Mouse (Mus musculus) lung, embryonic 14.5 days (tissue): Measurements from ENCODE around the gene Trappc10. TPM values are rescaled to one million over a fixed set of nuclear protein-coding genes. Genes with fewer than 3 reads are reported as not detected.

Experiments
- ATAC-seq: fragments of 200-750 bp; cut with Nextera tagmentation; 2 replicates; pipeline ENCODE4 v1.8.0; 2017; ENCODE audit warnings: mild to moderate bottlenecking, moderate TSS enrichment, moderate library complexity; ENCODE audit not compliant: insufficient read depth
- DNase-seq: peaks from one replicate; pipeline ENCODE4 v3.0.0-alpha.2; 2015
- H3K27ac ChIP-seq: fragments of 300-500 bp; sonication (generic); 2 replicates; pipeline ENCODE4 v1.5.1; 2014; ENCODE audit warnings: low read depth, mild to moderate bottlenecking, moderate library complexity
- H3K27me3 ChIP-seq: fragments of 300-500 bp; sonication (generic); 2 replicates; pipeline ENCODE4 v1.6.1; 2014; ENCODE audit warnings: low read length, control low read depth; ENCODE audit not compliant: insufficient read depth
- H3K36me3 ChIP-seq: fragments of 300-500 bp; sonication (generic); 2 replicates; pipeline ENCODE4 v1.6.1; 2014; ENCODE audit warnings: control low read depth; ENCODE audit not compliant: insufficient read depth
- H3K4me1 ChIP-seq: fragments of 300-500 bp; sonication (generic); 2 replicates; pipeline ENCODE4 v1.6.1; 2014; ENCODE audit warnings: antibody characterized with exemption, control low read depth; ENCODE audit not compliant: insufficient read depth
- H3K4me2 ChIP-seq: fragments of 300-500 bp; sonication (generic); 2 replicates; pipeline ENCODE4 v1.6.1; 2014; ENCODE audit warnings: mild to moderate bottlenecking
- H3K4me3 ChIP-seq: fragments of 300-500 bp; sonication (generic); 2 replicates; pipeline ENCODE4 v1.5.1; 2014; ENCODE audit warnings: low read depth, low read length
- H3K9ac ChIP-seq: fragments of 300-500 bp; sonication (generic); 2 replicates; pipeline ENCODE4 v1.6.1; 2014
- H3K9me3 ChIP-seq: fragments of 300-500 bp; sonication (generic); 2 replicates; pipeline ENCODE4 v1.6.1; 2016; ENCODE audit warnings: low read depth, low read length, control low read depth
- CTCF ChIP-seq: IDR thresholded peaks from 2 replicates; pipeline ENCODE4 v1.5.1; 2016; ENCODE audit warnings: antibody characterized with exemption, low read depth
- WGBS: fragments of 180-500 bp; shearing (Covaris S2); extraction: QIAGEN DNeasy Blood & Tissue Kit; methylation state at CpG from one replicate; pipeline ENCODE4 v1.1.7; 2014; 5-methylcytosine and 5-hydroxymethylcytosine counted together
- polyA plus RNA-seq: library from polyadenylated mRNA; unstranded; fragments of >200 nt; fragmentation: Nextera tagmentation; extraction: Ambion mirVana; gene quantifications from 2 replicates; pipeline ENCODE4 v1.2.1, GENCODE M21; 2014

Gene Trappc10
- polyA plus RNA-seq, 1 experiment from 2014 or later, result 18.0 TPM

- peak within 1 kb of the TSS; percentile 86 for H3K4me3 ChIP-seq
- peaks cover 73% of the 10 kb centered on the region for H3K36me3 ChIP-seq
- peak within 1 kb of the TSS; percentile 61 for H3K27ac ChIP-seq
- no peaks in the 10 kb centered on the region for H3K9me3 ChIP-seq
- H3K4me1 ChIP-seq, result peaks cover 6% of the 10 kb centered on the region; the same call in 1 of the 2 replicates
- 1% methylated on average over 50 of the region's 50 CpGs for WGBS
- 0 out of 2 replicates have a peak, but pooled peaks have one; percentile 12 for TF ChIP-seq CTCF
- ATAC-seq (peak; percentile 96), DNase-seq (peak; percentile 99)
- peak within 1 kb of the TSS; percentile 83 for H3K4me2 ChIP-seq
- H3K27me3 ChIP-seq, result no peaks in the 10 kb centered on the region
- peak within 1 kb of the TSS; percentile 77 for H3K9ac ChIP-seq
These were observed 75.0 kb downstream of the Trappc10 start, which contains the start of gene D10Jhu81e for GRCm38 (mm10) chr10:78169281-78170042. Gene D10Jhu81e (minus strand): TSS chr10:78169782.

DNA sequence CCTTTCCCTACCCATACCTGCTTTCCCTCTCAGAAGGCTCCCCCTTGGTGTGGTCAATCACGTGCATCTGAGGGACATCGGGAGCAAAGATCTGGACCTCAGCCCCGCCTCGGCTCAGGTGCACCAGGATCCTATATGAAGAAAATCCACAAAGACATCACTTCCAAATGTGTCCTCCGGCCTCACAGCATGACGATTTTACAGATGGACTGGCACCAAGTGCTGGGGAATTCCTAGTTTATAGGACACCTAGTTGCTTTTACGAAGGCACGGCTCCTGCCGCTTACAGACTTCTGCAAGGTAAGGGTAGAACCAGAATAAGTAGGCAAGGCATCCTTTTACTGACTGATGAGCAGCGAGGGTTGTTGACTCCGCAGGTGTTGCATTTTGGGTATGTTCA is 75.6 kb downstream of the Trappc10 start:
- H3K4me1 ChIP-seq, result peaks cover 6% of the 10 kb centered on the region; the same call in 1 of the 2 replicates
- no peak overlapping the region for H3K27ac ChIP-seq
- TF ChIP-seq CTCF, result no peak
- peaks cover 72% of the 10 kb centered on the region for H3K36me3 ChIP-seq
- H3K4me2 ChIP-seq, result peak overlapping the region; percentile 83
- no peaks in the 10 kb centered on the region for H3K27me3 ChIP-seq
- H3K4me3 ChIP-seq, result peak overlapping the region; percentile 86
- WGBS, result 82% methylated on average over 11 of the region's 11 CpGs
- ATAC-seq (no peak), DNase-seq (no peak)
- no peaks in the 10 kb centered on the region for H3K9me3 ChIP-seq
- peak overlapping the region; percentile 77 for H3K9ac ChIP-seq

DNA sequence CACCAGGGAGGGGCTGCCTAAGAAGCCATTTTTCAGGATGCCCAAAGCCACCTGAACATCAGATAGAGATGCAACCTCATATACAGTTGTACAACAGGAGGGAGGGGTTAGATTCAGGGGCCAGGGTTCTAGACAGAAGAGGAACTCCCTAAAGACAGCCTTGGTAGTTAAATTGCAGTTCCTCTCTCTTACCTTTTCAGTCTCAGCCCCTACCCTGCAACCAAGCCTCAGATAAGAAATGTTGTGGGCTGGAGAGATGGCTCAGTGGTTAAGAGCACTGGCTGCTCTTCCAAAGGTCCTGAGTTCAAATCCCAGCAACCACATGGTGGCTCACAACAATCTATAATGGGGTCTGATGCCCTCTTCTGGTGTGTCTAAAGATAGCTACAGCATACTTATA is 76.7 kb downstream of the Trappc10 start:
- peaks cover 6% of the 10 kb centered on the region; the same call in 1 of the 2 replicates for H3K4me1 ChIP-seq
- no peak for TF ChIP-seq CTCF
- no peak overlapping the region for H3K4me3 ChIP-seq
- H3K36me3 ChIP-seq, result peaks cover 72% of the 10 kb centered on the region
- ATAC-seq, result no peak
- H3K27me3 ChIP-seq, result no peaks in the 10 kb centered on the region
- no peak for DNase-seq
- no peak overlapping the region for H3K4me2 ChIP-seq
- H3K27ac ChIP-seq, result no peak overlapping the region
- H3K9me3 ChIP-seq, result no peaks in the 10 kb centered on the region
- no peak overlapping the region; the same call in 1 of the 2 replicates for H3K9ac ChIP-seq

GRCm38 (mm10) chr10:78167333-78167732 is 77.1 kb downstream of the Trappc10 start:
- Histone ChIP-seq H3K9ac (no peak overlapping the region; the same call in 1 of the 2 replicates), H3K4me2 (no peak overlapping the region), H3K4me3 (no peak overlapping the region), H3K36me3 (peaks cover 72% of the 10 kb centered on the region), H3K27ac (no peak overlapping the region), H3K9me3 (no peaks in the 10 kb centered on the region), H3K27me3 (no peaks in the 10 kb centered on the region), H3K4me1 (peaks cover 6% of the 10 kb centered on the region; the same call in 1 of the 2 replicates)
- TF ChIP-seq CTCF, result no peak
- DNase-seq, result no peak
- ATAC-seq, result no peak
- 88% methylated on average over 7 of the region's 7 CpGs for whole genome bisulfite sequencing

DNA sequence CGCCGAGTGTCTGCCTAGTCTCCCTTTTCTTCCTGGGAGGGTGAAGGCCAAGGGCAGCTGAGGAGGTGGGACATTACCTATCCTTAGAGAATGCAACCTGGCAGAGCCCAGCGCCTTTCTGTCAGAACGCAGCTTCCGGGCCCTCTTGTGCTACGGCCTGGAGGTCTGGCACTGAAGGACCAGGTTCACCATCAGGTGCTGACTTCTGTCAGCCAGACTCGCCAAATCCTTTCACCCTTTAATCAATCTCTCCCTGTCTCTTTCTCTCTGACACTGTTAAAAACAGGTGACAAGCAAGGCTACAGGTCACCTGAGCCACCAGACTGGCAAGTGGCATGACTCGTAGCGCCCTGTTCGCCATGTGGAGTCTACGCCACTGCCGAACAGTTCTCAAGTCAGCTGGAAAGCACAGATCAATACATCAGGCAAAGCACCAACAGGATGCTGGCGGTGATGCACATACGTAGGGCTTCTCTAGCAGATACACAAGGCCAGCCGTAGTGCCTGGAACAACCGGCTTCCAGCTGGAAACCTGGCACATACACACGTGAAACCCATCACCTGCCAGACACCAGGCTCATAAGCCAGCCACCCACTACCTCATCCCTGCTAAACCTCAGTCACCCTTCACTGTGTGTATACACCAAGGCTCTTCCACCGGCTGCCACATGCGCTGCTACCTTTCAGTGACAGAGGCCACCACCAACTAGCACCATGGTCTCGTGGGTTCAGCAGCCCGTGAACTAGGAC is 79.0 kb downstream of the Trappc10 start:
- no peaks in the 10 kb centered on the region for H3K9me3 ChIP-seq
- peaks cover 6% of the 10 kb centered on the region; the same call in 1 of the 2 replicates for H3K4me1 ChIP-seq
- DNase-seq (no peak), ATAC-seq (no peak)
- no peak overlapping the region for H3K27ac ChIP-seq
- TF ChIP-seq CTCF, result no peak
- H3K36me3 ChIP-seq, result peaks cover 61% of the 10 kb centered on the region
- no peak overlapping the region for H3K4me2 ChIP-seq
- no peak overlapping the region for H3K4me3 ChIP-seq
- H3K27me3 ChIP-seq, result no peaks in the 10 kb centered on the region
- WGBS, result 91% methylated on average over 21 of the region's 21 CpGs
- no peak overlapping the region for H3K9ac ChIP-seq

- DNase-seq (no peak), ATAC-seq (no peak)
- H3K27ac ChIP-seq, result no peak overlapping the region
- peaks cover 8% of the 10 kb centered on the region; the same call in 1 of the 2 replicates for H3K4me1 ChIP-seq
- no peak overlapping the region for H3K4me3 ChIP-seq
- peaks cover 61% of the 10 kb centered on the region for H3K36me3 ChIP-seq
- no peaks in the 10 kb centered on the region for H3K9me3 ChIP-seq
- H3K9ac ChIP-seq, result no peak overlapping the region
- WGBS, result 87% methylated on average over 12 of the region's 12 CpGs
- no peak overlapping the region for H3K4me2 ChIP-seq
- no peaks in the 10 kb centered on the region for H3K27me3 ChIP-seq
- no peak for TF ChIP-seq CTCF
These were observed 79.7 kb downstream of the Trappc10 start for GRCm38 (mm10) chr10:78164786-78165185.

DNA sequence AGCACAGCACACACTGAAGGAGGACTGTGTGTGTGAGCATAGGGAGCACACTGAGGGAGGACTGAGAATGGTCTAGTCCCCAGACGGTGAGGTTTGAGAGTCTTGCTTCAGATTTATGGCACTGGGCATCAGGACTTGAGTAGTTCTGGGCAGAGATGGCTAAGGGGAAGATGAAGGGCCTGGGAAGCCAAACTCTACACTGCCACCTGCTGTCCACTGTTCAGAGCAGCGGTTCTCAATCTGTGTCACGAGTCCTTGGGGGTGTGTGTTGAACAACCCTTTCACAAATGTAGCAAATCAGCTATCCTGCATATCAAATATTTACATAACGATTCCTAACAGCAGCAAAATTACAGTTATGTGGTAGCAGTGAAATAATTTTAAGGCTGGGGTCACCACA is 80.5 kb downstream of the Trappc10 start:
- no peaks in the 10 kb centered on the region for H3K9me3 ChIP-seq
- H3K9ac ChIP-seq, result no peak overlapping the region
- peaks cover 12% of the 10 kb centered on the region; the same call in 1 of the 2 replicates for H3K4me1 ChIP-seq
- peaks cover 61% of the 10 kb centered on the region for H3K36me3 ChIP-seq
- 29% methylated on average over 4 of the region's 4 CpGs for WGBS
- H3K4me3 ChIP-seq, result no peak overlapping the region
- H3K27ac ChIP-seq, result no peak overlapping the region
- no peak overlapping the region for H3K4me2 ChIP-seq
- H3K27me3 ChIP-seq, result no peaks in the 10 kb centered on the region
- peak; percentile 81 for TF ChIP-seq CTCF
- DNase-seq (peak; percentile 86), ATAC-seq (no peak)
